Mouse (Mus musculus) MEL-GATA-1-ER (cell line): ENCODE measurements around the gene Zbtb45.

Experiments
- DNase-seq: peaks from one replicate; pipeline ENCODE4 v3.0.0-alpha.2; 2012; ENCODE audit warnings: low read depth; ENCODE audit errors: extremely low read depth

Gene Zbtb45

GRCm38 (mm10) chr7:12954896-12955295 is 54.9 kb downstream of the Zbtb45 start:
- no peak for DNase-seq
